Mouse (Mus musculus) liver, embryonic 14.5 days (tissue): ENCODE results near the gene Fbxw11.

Experiments used
- CTCF ChIP-seq: IDR thresholded peaks from 2 replicates; pipeline ENCODE4 v1.5.1; 2016; ENCODE audit warnings: antibody characterized with exemption, low read depth, control low read depth
- EP300 ChIP-seq: IDR thresholded peaks from 2 replicates; pipeline ENCODE4 v1.6.1; 2016; ENCODE audit warnings: antibody characterized with exemption, low read depth

GRCm38 (mm10) chr11:32605907-32606306 lies 36.6 kb upstream of the Fbxw11 start:
- TF ChIP-seq CTCF (no peak), EP300 (no peak)
